Mouse (Mus musculus) kidney, adult 9 months (tissue): Measurements from ENCODE around the gene Dnajc13.

Experiments used
- DNase-seq: peaks from one replicate; pipeline ENCODE4 v3.0.0; 2022

Gene Dnajc13

DNA sequence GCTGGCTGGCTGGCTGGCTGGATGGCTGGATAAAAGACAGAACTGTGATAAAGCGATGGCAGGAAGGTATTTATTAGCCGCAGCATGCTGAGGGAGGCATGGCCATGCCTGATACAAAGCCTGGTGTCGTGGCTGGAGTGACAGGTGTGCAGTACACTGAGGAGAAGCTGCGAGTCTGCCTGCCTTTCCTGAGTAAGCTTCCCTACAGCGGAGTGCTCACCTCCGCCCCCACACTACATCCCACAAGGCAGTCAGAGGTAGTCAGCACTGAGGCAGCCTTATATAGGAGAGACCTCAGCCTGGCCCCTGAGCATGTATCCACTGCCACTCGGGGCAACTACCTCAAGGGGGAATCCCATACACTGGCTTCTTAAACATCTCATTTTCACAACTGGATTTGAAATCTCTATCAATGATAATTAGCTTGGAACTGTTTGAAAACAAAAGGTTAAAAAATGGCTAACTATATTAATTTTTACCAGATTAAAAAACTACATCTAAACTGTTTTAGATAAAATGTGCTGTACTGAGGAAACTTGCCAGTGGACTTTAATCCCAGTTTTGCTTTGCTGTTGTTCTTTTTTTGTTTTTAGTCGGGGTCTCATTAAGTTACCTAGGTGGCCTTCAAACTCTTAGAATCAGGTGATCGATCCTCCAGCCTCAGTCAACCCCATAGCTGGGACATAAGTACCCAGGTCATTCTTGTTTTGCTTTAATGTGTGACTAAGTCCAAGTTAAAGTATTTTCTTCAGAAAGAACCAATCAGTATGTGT is 8.1 kb downstream of the Dnajc13 start:
- peak; percentile 83 for DNase-seq

DNA sequence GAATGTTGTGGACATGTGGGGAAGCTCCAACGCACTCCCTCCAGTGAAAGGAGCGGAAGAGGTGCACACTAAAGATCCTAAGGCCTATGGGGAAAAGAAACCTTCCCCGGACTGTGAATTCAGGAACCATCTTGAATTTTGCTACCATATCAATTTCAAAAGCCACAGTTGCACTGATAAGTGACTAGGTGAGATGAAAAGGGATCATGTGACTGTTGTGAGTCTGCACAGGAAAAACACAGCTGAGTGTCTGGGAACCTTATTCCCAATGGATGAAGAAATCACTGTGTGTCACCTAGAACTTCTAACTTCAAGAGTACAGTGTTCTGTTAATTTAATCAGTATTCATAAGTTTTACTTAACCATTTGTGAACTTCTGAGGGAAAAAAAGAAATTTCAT is 10.1 kb downstream of the Dnajc13 start:
- no peak for DNase-seq

DNA sequence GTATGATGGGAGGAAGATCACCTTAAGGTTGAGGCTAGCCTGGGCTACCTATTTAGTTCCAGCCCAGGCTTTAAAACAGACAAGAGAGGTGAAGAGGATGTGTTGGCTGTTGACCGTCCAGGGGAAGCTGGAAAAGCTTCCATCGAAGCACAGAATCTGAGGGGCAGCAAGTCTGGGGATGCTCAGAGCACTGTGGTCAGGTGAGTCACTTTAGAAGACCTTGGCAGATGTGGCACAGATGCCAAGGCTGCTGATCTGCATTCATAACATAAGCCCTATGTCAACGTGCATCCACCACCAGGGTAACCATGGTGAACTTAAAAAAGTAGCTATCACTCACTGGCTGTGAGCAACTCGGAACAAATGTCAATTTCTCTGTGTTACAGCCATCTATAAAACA is 11.0 kb downstream of the Dnajc13 start:
- no peak for DNase-seq

DNA sequence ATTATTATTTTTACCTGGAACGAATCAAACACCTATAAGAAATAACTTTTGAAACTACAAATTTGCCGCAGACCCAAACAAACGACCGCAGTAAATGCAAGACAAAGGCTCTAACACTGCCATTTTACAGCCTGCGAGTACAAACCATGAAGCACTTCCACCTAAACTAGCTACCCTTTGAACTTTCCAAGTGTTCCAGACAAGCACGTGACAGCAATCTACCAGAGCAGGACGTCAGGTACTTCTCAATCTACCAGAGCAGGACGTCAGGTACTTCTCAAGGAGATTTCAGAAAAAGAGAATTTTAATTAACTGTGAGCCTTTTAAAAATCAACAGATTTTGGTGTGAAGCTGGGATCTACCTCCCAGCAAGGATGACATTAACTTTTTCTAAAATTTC is 11.6 kb downstream of the Dnajc13 start:
- peak; percentile 89 for DNase-seq

DNA sequence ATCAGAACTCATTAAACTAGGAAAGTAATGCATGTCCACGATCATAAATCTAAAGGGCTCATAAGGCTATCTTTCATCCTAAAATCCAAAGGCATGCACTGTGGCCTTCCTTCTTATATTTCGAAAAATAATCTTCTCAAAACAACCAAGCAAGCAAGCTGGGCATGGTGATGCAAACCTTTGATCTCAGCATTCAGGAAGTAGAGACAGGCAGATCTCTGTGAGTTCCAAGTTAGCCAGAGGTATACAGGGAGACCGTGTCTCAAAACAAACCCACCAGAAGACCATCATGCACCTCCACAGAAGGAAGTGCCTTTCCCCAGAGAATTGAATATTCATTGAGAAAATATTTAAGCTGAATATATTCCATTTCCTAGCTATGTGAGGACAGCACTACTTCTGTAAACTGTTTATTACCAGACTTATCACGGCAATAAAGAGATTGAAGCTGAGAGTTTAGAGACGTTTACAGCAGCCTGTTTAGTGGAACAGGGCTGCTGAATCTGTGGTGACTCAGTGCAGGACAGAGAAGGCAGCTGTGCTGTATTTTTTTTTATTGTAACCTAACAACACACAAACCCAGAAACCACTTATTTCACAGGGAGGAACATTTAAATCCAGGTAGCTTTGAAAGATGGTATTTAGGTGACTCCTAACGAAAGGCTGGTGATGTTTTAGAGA is 15.3 kb downstream of the Dnajc13 start:
- no peak for DNase-seq

DNA sequence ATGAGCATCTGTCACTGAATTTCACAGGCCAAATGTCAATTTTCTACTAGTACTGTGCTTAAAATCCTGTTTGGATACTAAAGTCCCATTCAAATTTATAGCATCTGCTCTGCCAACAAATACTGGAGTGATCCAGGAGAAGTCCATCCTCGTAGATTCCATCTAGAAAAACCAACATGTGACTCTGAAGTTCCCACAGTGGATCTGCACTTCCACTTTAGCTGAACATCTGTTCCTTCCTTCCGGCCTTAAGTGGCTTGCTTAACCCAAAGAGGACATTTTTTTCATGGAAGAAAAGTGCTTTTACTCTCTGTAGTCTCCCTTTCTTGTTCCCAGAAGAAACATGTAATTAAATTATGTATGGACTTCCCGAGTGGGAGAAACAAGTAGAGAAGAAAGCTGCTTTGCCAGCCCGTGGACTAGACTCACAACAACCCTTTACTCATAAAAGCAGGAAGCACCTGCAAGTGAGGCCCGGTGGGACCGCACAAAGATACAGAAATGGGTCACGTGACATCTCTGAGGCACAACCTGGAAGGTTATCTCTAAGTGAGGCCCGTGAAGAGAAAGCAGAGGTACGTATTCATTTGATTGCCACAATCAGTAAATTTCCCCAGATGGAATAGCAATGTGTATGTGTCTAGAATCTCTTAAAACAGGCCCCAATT is 18.8 kb downstream of the Dnajc13 start:
- DNase-seq: no peak

DNA sequence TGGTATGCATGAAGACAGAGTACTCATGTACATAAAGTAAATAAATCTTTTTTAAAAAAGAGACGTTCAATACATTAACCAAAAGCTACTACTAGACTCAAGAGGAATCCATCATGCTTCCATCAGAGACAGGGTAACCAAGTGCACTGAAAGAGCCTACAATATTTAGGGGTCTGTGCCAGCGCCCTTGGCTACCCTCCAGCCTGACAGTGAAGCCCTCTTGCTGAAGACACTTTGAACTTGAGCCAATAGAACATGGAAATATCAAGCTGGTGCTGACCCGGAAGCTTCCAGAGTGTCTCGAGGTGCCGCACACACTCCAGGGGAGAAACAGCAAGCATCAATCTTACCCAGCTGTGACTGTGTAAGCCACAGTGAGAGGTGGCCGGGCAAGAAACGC is 22.6 kb downstream of the Dnajc13 start:
- no peak for DNase-seq

DNA sequence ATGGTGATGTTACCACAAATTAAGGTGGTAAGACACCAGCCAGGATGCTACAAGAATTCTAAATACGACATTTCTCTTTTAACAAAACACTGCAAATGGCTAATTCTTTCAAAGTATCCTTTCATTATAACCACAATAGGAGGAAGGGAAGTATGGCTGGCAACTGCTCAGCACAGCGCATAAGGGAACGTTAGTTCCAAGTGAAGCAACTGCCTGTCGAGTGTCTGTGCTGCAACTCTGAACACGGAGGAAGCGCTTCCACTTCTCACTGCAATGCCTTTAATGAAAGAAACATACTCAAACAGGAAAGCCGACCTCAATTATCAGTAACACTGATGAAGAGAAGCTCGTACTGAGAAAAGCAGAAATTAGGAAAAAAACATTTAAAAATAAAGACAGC is 23.7 kb downstream of the Dnajc13 start:
- DNase-seq: no peak

DNA sequence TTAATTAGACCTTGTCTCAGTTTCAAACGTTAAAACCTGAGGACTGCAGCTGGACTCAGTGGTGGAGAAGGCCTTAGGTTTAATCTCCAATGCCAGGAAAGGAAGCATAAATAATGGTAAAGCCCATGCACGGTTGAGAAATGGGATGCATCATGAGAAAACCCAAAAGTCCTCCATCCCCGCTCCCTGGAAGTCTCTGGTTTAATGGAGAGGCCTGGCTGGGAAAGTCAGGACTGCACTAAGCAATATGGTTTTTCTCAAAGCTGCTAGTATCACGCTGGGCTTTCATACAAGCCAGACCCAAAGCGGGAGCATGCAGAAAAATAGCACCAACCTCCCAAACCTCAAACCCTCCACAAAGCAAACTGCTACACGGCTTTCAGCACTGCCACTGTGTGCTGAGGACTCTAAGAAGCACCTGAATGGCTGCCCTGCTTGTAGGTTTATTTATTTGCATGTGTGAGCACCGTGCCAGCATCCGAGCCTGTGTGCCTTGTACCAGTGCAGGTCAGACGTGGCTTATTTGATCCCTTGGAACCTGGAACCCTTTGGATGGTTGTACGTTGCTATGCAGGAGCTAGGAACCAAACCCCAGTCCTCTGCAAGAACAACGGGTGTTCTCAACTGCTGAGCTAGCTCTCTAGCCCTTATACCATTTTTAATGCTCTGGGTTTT is 26.3 kb downstream of the Dnajc13 start:
- DNase-seq: no peak

DNA sequence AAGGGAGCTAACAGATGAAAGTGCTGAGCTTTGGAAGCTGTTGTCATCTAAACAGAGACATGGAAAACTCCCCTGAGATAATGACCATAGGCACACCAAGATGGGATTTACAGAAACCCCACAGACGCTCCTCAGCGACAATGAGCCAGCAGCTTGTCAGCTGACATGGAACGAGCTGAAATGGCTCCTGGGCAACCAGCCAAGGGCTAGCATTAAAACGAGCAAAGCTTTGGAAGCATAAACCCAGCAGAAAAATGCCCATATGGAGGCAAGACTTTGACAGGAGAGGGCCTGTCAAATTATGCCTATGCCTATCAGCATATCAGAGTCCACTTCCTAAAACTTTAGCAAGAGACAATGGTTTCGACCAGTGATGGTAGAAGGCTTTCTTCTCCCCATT is 27.0 kb downstream of the Dnajc13 start:
- DNase-seq: no peak

DNA sequence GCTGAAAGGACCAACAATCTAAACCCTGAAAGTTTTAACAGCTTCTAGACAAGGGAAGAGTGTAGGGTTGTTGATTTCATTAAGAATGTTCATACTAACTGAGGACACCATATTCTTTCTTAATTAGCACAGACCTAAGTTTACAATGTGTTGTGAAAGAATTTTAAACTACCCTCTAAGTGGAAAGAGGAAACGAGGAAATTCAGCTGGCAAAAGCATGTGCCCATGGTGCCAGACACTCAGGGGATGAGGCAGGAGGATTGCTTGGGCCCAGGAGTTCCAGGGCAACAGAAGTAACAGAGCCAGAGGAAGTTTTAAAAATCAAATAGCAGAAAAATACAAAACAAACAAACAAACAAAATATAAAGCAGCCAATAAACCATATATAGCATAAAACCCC is 28.9 kb downstream of the Dnajc13 start:
- no peak for DNase-seq

DNA sequence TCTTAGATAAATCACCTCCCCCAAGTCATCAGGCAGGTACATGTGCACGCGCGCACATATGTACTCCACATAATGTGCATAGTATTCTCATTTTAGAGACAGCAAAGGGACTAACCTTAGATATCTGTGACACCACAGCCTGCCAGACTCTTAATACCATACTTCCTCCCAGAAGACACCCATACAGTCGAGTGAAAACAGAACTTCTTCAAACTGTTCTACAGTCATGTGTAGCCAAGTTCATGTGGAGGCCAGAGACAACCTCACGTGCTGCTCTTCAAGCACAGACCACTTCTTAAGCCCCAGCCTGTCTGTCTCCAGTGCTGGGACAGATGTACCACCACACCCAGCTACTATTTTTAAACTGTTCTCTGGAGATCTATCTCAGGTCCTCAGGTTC is 29.7 kb downstream of the Dnajc13 start:
- no peak for DNase-seq

DNA sequence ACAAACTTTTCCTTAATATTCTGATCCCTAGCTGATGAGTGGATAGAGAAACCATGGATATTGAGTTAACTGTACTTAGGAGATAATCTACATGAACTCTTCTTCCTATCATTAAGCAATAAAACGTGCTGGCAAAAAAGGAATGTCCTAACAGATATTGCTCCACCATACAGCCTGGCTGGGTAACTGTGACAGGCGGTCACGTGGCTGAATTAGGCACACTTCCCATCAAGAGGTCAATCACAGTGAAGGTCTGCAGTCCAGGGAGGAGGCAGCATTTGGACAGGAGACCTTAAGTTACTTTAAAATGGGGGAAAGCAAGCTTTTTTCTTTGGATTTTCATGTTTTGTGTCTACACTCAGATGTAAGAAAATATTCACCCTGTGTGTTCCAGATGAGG is 30.7 kb downstream of the Dnajc13 start:
- no peak for DNase-seq

DNA sequence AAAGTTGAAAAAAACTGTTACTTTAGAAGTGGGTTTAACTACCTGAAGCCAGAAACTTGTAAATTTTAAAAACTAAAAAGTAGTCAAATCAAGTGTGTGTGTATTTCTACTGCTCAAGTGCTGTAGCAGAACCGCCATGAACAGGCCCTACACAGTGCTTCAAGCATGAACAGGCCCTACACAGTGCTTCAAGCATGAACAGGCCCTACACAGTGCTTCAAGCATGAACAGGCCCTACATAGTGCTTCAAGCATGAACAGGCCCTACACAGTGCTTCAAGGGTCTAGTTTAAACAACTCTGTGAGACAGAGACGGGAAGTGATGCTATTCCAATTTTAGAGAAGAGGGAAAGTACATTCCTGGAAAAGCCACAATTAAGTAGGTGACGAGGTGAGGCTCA is 51.3 kb downstream of the Dnajc13 start:
- DNase-seq: no peak

DNA sequence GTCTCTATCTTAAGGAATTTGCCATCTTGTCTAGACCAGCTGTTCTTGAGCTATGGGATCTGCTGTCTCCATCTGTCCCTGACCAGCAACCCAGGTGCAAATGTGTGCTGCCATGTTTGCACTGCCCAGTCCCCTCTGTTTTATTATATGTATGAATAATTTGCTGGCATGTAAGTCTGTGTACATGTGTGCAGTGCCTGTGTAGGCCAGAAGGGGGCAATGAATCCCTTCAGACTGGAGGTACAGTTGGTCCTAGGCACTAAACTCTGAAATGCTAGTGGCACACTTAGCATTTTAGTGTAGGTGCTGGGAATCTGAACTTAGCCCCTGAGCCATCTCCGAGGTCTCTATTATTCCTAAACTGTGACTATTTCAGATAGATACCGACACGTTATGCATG is 58.9 kb downstream of the Dnajc13 start:
- peak; percentile 67 for DNase-seq

DNA sequence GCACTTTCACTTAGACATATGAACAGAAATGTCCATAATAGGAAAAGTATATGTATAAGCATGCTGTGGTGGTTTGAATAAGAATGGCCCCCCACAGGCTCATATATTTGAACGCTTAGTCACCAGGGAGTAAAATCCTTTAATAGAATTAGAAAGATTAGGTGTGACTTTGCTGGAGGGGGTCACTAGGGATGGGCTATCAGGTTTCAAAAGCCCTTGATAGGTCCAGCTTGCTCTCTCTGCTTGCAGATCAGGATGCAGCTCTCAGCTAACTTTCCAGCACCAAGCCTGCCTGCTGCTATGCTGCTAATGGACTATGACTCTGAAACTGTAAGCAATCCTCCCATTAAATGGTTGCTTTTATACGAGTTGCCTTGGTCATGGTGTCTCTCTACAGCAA is 68.2 kb downstream of the Dnajc13 start:
- DNase-seq: no peak

DNA sequence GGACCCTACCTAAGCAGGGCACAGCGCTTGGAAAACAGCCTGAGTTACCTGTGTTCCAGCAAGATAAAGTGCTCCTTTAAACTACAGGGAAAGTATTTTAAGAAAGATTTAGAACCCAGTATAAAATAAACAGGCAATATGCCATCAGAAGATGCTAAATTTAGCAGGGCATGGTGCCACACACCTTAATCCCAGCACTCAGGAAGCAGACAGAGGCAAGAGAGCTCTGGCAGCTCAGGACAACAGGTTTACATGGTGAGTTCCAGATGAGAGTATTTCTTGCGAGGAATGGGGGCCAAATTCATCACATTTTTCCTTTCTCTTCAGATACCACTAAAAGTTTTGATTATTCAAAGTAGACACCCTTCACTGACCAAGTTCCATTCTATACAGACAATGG is 68.8 kb downstream of the Dnajc13 start:
- DNase-seq: no peak

DNA sequence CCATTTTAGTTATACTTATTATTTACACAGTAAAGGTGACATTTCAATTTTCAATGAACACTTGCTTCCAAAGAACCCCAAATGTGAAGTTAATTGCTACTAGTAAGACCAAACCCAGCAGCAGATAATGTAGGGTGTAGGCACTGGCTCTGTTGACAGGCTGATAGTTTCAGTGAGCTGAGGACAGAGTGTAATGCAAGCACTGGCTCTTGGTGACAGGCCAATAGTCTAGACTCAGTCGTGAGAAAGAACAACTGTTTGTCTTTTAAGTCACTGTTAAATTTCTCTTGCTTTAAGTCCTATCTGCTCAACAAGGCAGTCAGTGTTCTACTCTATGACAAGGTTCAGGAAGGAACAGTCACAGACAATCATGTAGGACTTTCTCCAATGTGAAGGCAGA is 69.4 kb downstream of the Dnajc13 start:
- DNase-seq: no peak

DNA sequence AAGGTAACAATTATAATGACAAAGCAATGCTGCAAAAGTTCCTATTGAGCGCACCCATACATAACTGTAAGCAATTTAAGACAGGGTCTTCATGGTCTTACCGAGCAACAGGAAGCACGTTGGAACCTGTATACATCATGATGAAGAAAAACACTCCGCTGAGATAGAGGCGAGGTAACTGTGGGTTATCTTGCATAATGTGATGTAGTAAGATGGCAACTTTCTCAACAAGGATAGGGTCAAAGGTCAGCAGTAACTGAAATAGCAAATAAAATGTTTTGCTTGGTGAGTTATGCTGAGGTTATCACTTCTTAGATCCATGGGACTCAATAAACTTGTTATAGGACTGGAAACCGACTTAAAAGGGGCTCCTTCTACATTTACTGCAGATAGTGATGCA is 70.2 kb downstream of the Dnajc13 start:
- DNase-seq: peak; percentile 19

DNA sequence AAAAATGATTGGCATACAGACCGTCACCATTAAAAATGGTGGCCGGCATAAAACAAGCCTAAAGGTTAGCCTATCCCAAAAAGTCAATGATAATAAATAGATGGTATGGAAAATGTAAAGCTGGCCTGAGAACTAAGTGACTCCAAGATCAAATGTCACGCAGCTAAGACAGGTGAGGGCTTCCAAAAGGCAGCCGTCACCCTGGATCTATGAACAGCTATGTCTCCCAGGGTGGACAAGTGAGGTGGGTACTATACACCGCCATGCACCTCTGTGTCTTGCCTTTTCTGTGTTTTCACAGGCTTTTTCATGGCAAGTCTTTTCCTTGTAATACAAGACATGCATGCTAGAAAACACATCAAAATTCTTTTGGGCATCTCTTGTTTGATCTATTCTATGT is 73.1 kb downstream of the Dnajc13 start:
- DNase-seq: no peak

DNA sequence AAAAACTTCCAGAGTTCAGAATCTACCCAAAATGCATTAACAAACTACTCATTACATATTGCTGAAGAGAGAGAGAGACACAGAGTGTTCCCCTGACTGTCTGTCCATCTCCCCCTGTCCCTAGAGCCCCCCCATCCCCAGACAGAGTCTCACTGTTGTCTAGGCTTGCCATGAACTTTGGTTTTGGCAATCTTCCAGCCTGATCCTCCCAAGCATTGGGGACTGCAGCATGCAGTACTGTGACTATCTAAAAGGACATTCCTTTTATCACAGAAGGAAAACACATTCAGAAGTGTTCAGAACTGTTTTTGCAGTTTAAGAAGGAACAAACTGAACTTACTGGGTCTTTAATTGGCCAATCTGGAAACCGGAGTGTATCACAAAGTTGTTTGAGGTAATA is 74.0 kb downstream of the Dnajc13 start:
- DNase-seq: no peak

DNA sequence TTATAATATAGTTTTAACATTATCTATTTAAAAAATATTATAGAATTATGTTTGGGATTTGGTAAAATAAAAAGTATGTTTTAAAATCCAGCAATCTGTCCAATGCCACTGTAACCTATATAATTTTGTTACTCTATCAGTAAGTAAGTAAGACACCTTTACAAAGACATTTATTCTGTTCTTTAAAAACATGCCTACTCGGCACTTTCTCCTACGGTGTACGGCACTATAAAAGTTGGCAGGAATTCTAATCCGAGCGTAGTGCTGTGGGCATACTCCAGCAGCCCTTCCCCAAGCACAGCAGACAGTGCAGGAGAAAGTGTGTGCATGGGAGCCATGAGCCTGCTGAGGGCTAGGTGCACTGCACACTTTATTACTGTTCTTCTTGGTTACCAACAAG is 75.7 kb downstream of the Dnajc13 start:
- no peak for DNase-seq

DNA sequence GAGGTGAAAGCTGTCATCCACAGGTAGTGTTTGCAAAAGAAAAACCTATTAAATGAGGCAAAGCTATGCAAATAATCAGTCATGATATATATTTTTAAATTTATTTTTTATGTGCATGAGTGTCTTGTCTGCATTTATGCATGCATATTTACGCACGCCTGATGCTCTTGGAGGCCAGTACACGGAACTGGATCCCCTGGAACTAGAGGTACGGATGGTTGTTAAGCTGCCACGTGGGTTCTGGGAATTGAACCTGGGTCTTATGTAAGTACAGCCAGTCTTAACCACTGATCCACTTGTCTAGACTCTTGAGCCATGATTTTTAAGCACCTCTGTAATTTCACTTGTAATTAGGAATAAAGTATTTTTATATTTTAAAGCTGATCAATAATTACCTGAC is 79.5 kb downstream of the Dnajc13 start:
- DNase-seq: no peak

DNA sequence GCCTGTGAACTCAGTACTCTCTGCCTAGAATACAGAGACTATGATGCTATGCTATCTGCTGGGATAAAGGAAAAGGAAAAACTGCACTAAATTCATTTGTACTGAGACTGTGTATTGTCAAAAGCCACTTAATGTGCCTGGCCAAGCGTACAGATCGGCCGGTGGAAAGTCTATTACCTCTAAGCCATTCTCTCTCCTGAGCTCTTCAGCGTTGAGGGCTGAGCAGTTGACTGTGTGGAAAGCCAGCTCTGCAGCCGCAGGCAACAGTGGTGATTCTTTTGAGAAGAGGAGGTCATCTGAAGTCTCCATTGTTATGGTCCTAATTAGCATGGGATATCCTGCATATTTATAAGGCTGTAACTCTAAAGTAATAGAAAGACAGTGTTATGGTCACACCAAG is 80.4 kb downstream of the Dnajc13 start:
- no peak for DNase-seq
